In genomic region chr14:26675371-26675770, GRCm38 (mm10) we compare ENCODE assay signal across 10 mouse cellular contexts. TPM values are rescaled to one million over a fixed set of nuclear protein-coding genes. Genes with fewer than 3 reads are reported as not detected.
A peak's percentile ranks its signal among the peaks of the same experiment; 100 is the strongest.
DNase-seq lines count a peak whose midpoint lies in the region; ATAC-seq lines count a peak whose summit lies in the region.
"Had no signal": no experiment of that assay in that cellular context is flagged by ENCODE, and none has a peak within 500 bp of the region (broad histone marks: within the 10 kb centered on the region; RNA-seq: fewer than 3 reads in every experiment).

No protein-coding gene starts in this region.

- no peaks in the 10 kb centered on the region for H3K36me3 ChIP-seq in embryonic facial prominence, embryonic 11.5 days (replicated peaks; ENCODE audit: control insufficient read depth, insufficient read depth, low read depth, low read length)

- no peak overlapping the region for H3K4me3 ChIP-seq in embryonic facial prominence, embryonic 11.5 days (ENCODE audit: low read depth, low read length)

- no peak overlapping the region for H3K9ac ChIP-seq in embryonic facial prominence, embryonic 11.5 days (replicated peaks; ENCODE audit: low read length)

- no peaks in the 10 kb centered on the region for H3K27me3 ChIP-seq in embryonic facial prominence, embryonic 11.5 days (ENCODE audit: control insufficient read depth, insufficient read depth, low read length)

- DNase-seq in heart, adult 18-20 months = peak; percentile 36 to 41
- no peak for DNase-seq in heart, adult 9 months (ENCODE audit: low spot score in 2 of 2)
- DNase-seq in R1 (ENCODE audit: low read depth, low spot score) = peak; percentile 89
- peak; percentile 51 for DNase-seq in embryonic facial prominence, embryonic 11.5 days (ENCODE audit: low spot score)
- peak; percentile 57 to 65 for DNase-seq in kidney, adult 8-10 months
- peak; percentile 48 for DNase-seq in lung, postnatal 36 days
- DNase-seq in urinary bladder, postnatal 10 days (ENCODE audit: low spot score) = no peak
- no peak for DNase-seq in layer of hippocampus, adult 9-10 months (ENCODE audit: low spot score)

- H3K27ac ChIP-seq in embryonic facial prominence, embryonic 11.5 days (replicated peaks; ENCODE audit: low read depth, low read length) = no peak overlapping the region

- 19% methylated on average over 12 of the region's 12 CpGs for WGBS in embryonic facial prominence, embryonic 11.5 days

- no peaks in the 10 kb centered on the region for H3K4me1 ChIP-seq in embryonic facial prominence, embryonic 11.5 days (ENCODE audit: control insufficient read depth, insufficient read depth, low read length)

- ATAC-seq in embryonic facial prominence, embryonic 11.5 days (replicated peaks; ENCODE audit: insufficient number of reproducible peaks, low FRiP score, low TSS enrichment, low read depth) = no peak

- no peak overlapping the region for H3K4me2 ChIP-seq in embryonic facial prominence, embryonic 11.5 days (ENCODE audit: low read depth, low read length)

- H3K9me3 ChIP-seq in embryonic facial prominence, embryonic 11.5 days (replicated peaks; ENCODE audit: control insufficient read depth, low read length) = no peaks in the 10 kb centered on the region

RNA-seq across cellular contexts. Expression of gene Pde12, which starts 5.7 kb away (rescaled TPM):
- 1 to 10 TPM; 5.3 to 5.5 TPM for total RNA-seq in heart, adult 18-20 months (2021)
- 12.4 and 13.4 TPM in 2 replicates for polyA plus RNA-seq in embryonic facial prominence, embryonic 11.5 days (2014; fragmentation: Nextera tagmentation; extraction: Ambion mirVana)

RNA-seq across cellular contexts. Expression of gene Dnah12, which starts 17.7 kb away (rescaled TPM):
- under 1 TPM; 0.15 to 0.31 TPM for total RNA-seq in heart, adult 18-20 months (2021)
- 0.04 TPM in 1 of 2 replicates, not detected in the other for polyA plus RNA-seq in embryonic facial prominence, embryonic 11.5 days (2014; fragmentation: Nextera tagmentation; extraction: Ambion mirVana)
- polyA plus RNA-seq: large intestine, adult 2 months; small intestine, adult 2 months had no signal

RNA-seq across cellular contexts. Expression of gene Arf4, which starts 37.5 kb away (rescaled TPM):
- 10 to 100 TPM; 74.7 to 77.3 TPM for total RNA-seq in heart, adult 18-20 months (2021)
- 611 and 662 TPM in 2 replicates for polyA plus RNA-seq in embryonic facial prominence, embryonic 11.5 days (2014; fragmentation: Nextera tagmentation; extraction: Ambion mirVana)

Comparison
In these comparisons a context has a peak if more than half of its experiments do, and no peak if none do; other contexts are left out.
1. DNase-seq: peak in heart, adult 18-20 months (2 of 2), R1 (single experiment), embryonic facial prominence, embryonic 11.5 days (single experiment), kidney, adult 8-10 months (2 of 2) and lung, postnatal 36 days (single experiment); none in heart, adult 9 months (0 of 2), urinary bladder, postnatal 10 days (single experiment) and layer of hippocampus, adult 9-10 months (single experiment).